ENCODE assay signal across 7 mouse cellular contexts in the genomic region with DNA sequence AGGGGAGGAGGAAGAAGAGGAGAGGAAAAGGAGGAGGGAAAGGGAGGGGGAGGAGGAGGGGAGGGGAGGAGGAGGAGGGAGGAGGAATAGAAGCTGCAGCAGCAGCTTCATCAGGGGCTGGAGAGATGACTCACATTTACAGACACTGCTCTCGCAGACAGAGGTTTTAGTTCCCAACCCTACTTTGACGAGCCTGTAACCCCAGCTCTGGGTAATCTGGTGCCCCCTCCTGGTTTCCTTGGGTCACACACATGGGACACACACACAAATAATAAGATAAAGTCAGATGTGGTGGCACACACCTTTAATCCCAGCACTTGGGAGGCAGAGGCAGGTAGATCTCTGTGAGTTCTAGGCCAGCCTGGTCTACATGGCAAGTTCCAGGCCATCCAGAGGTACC. TPM values are rescaled to one million over a fixed set of nuclear protein-coding genes. Genes with fewer than 3 reads are reported as not detected.
DNase-seq lines count a peak whose midpoint lies in the region; ATAC-seq lines count a peak whose summit lies in the region.

No protein-coding gene starts in this region.

- DNase-seq in kidney, postnatal 14 days, result peak; percentile 25
- peak; percentile 74 for DNase-seq in NIH3T3 (ENCODE audit: low read depth)
- DNase-seq in spleen, postnatal 36 days (ENCODE audit: low spot score in 2 of 2), result peak; percentile 20 to 45
- no peak for DNase-seq in left cerebral cortex, postnatal 4 days
- DNase-seq in frontal cortex, postnatal 25 days (ENCODE audit: low spot score in 2 of 2), result no peak

- WGBS in kidney, embryonic 15.5 days, result 49% methylated on average over 2 of the region's 2 CpGs

- intact Hi-C loops in left cerebral cortex, postnatal 4 days (cut with DNase I), result no loop called here

- peaks cover 14% of the 10 kb centered on the region for H3K36me3 ChIP-seq in kidney, embryonic 15.5 days

- H3K9me3 ChIP-seq in kidney, embryonic 15.5 days (replicated peaks), result no peaks in the 10 kb centered on the region

- H3K4me1 ChIP-seq in kidney, embryonic 15.5 days, result 0 out of 2 replicates have a peak, but pooled peaks cover 6% of the 10 kb centered on the region

- no peak overlapping the region for H3K27ac ChIP-seq in kidney, embryonic 15.5 days

- H3K9ac ChIP-seq in kidney, embryonic 15.5 days, result no peak overlapping the region

- no peak overlapping the region for H3K4me2 ChIP-seq in kidney, embryonic 15.5 days

- no peak for ATAC-seq in kidney, embryonic 15.5 days (replicated peaks; ENCODE audit: low FRiP score)
- peak; percentile 46 for ATAC-seq in inflammation-experienced regulatory T-cells, adult 6 months

- H3K4me3 ChIP-seq in kidney, embryonic 15.5 days (replicated peaks), result no peak overlapping the region

- no peaks in the 10 kb centered on the region for H3K27me3 ChIP-seq in kidney, embryonic 15.5 days

RNA-seq across cellular contexts. Expression of a gene that starts 19.1 kb away (rescaled TPM):
- polyA plus RNA-seq in kidney, embryonic 15.5 days (2015; fragmentation: Nextera tagmentation; extraction: Ambion mirVana), result 74.6 and 76.4 TPM in 2 replicates
- polyA plus RNA-seq in inflammation-experienced regulatory T-cells, adult 6 months (2017; shearing (Covaris generic)), result 10 to 100 TPM; 17.1 to 34.5 (median 22.0) TPM
- 10 to 100 TPM; 23.2 to 24.9 TPM for total RNA-seq in left cerebral cortex, postnatal 4 days (2021)

RNA-seq across cellular contexts. Expression of a gene that starts 27.2 kb away (rescaled TPM):
- 25.3 and 28.7 TPM in 2 replicates for polyA plus RNA-seq in kidney, embryonic 15.5 days (2015; fragmentation: Nextera tagmentation; extraction: Ambion mirVana)
- polyA plus RNA-seq in inflammation-experienced regulatory T-cells, adult 6 months (2017; shearing (Covaris generic)), result 10 to 100 TPM in 1 of 3 experiments, 1 to 10 TPM in 2; 6.8 to 11.7 (median 9.6) TPM
- total RNA-seq in left cerebral cortex, postnatal 4 days (2021), result 10 to 100 TPM; 70.6 to 71.9 TPM

RNA-seq across cellular contexts. Expression of a gene that starts 43.2 kb away (rescaled TPM):
- 10.6 and 11.0 TPM in 2 replicates for polyA plus RNA-seq in kidney, embryonic 15.5 days (2015; fragmentation: Nextera tagmentation; extraction: Ambion mirVana)
- polyA plus RNA-seq in inflammation-experienced regulatory T-cells, adult 6 months (2017; shearing (Covaris generic)), result 1 to 10 TPM; 2.7 to 3.6 (median 3.4) TPM
- total RNA-seq in left cerebral cortex, postnatal 4 days (2021), result not detected

Comparison
In these comparisons a context has a peak if more than half of its experiments do, and no peak if none do; other contexts are left out.
1. DNase-seq: peak in kidney, postnatal 14 days (single experiment), NIH3T3 (single experiment) and spleen, postnatal 36 days (2 of 2); none in left cerebral cortex, postnatal 4 days (single experiment) and frontal cortex, postnatal 25 days (0 of 2).